Mouse (Mus musculus) monocyte, adult 59 days (primary cell): ENCODE results near the gene Kctd12. TPM values are rescaled to one million over a fixed set of nuclear protein-coding genes. Genes with fewer than 3 reads are reported as not detected.

ENCODE experiments used
- total RNA-seq, 2 experiments: library from RNA; stranded (reverse); gene quantifications; one replicate each; pipeline ENCODE4 v1.2.4; 2023

Gene Kctd12
- total RNA-seq, result 100 to 1,000 TPM; 191 to 205 TPM

DNA sequence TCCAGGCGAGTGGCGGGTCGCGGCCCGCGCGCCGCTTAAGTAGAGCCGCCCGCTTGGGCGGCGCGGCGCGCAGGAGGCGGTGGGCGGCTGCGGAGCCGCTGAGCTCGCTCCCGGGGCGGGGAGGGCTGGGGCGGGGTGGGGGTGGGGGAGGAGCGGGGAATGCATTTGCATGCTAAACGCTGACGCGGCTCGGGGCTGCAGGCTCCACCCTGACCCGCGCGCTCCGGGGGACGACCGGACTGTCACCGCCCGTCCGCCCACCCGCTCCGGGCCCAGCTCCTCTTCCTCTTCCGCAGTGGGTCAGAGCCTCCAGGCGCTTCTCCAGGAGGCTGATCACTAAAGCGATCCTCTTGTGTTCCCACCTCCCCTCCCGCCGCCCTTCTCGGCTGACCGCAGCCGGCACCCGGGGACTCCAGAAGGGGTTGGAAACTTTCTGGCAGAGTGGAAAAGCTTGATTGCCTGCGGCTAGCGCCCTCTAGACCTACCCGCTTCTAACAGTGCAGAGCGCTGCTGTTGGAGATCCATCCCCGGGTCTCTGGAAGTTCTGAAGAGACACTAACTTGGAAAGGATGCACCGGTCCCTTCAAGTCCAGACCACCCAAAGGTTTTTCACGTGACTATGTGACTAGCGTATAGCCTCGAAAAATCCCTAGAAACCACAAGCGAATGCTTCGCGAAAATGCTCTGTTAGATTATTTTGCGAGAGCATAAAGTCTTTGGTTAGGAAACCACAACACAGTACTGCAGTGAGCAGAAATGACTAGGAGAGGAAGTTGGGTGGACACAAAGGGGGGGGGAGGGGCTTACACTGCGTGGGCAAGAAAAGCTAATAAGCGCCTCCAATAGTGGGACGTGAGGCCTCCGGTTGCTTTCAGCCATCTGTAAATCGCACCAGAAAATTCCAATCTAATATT lies at the start of gene Kctd12:
Gene Kctd12, minus strand, starts transcription at position 11 of the 914 bp plus-strand sequence.

Other genes with a start within 250 kb of the Kctd12 start
- 1 to 10 TPM; 1.8 to 2.6 TPM for gene Acod1, start 64.3 kb upstream of the Kctd12 start, total RNA-seq
- 10 to 100 TPM; 69.3 to 81.3 TPM for gene Cln5, start 87.6 kb upstream of the Kctd12 start, total RNA-seq
- 100 to 1,000 TPM; 122 to 123 TPM for gene Fbxl3, start 116.9 kb upstream of the Kctd12 start, total RNA-seq